Mouse (Mus musculus) G1E (cell line): ENCODE data around the gene Rfc4.

Experiments
- CTCF ChIP-seq: IDR thresholded peaks from 2 replicates; pipeline ENCODE4 v1.5.1; 2012; ENCODE audit warnings: low read depth, low read length, inconsistent platforms, mixed read lengths
- GATA1 ChIP-seq: IDR thresholded peaks from 2 replicates; pipeline ENCODE4 v1.6.1; 2012; ENCODE audit warnings: borderline replicate concordance, low read length, inconsistent platforms, mixed read lengths
- TAL1 ChIP-seq: conservative IDR thresholded peaks from 2 replicates; pipeline ENCODE4 v1.6.1; 2012; ENCODE audit warnings: low read depth, low read length, inconsistent platforms, mixed read lengths

DNA sequence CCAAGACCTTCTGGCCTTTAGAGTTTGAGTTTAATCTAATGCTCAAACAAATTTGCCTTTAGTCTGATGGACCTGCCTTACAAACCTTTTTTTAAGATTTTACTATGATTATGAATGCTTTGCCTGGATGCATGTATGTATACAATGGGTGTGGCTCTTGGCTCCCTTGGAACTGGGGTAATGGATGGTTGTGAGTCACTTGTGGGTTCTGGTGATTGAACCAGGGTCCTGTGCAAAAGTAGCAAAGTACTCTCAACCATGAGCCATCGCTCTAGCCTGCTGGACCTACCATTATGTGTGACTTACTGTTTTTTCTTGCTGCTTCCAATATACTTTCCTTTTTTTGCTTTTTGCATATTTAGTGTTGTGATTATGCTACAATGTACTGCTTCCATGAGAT, 4.8 kb upstream of the Rfc4 start:
- TF ChIP-seq CTCF: no peak
- no peak for TF ChIP-seq GATA1
- no peak for TF ChIP-seq TAL1
